Mouse (Mus musculus) gastrocnemius, postnatal 4 days (tissue): ENCODE measurements around the gene Calhm1. TPM values are rescaled to one million over a fixed set of nuclear protein-coding genes. Genes with fewer than 3 reads are reported as not detected.
A peak's percentile ranks its signal among the peaks of the same experiment; 100 is the strongest.

Experiments
- DNase-seq, 2 experiments: peaks; one replicate each; pipeline ENCODE4 v3.0.0; 2021 to 2022; ENCODE audit warnings: low spot score in 2 of 2, mixed read lengths in 2 of 2
- long read RNA-seq, 2 experiments: library from polyadenylated mRNA; stranded (forward); transcript quantifications; one replicate each; pipeline ENCODE4 v2.0.0; 2021
- total RNA-seq, 2 experiments: library from RNA; stranded (reverse); gene quantifications; 2 replicates each; pipeline ENCODE4 v1.2.3; 2021

Calhm1 gene
- total RNA-seq: not detected
- long read RNA-seq, experiment 1: 0 reads
- long read RNA-seq, experiment 2: 0 reads

DNA sequence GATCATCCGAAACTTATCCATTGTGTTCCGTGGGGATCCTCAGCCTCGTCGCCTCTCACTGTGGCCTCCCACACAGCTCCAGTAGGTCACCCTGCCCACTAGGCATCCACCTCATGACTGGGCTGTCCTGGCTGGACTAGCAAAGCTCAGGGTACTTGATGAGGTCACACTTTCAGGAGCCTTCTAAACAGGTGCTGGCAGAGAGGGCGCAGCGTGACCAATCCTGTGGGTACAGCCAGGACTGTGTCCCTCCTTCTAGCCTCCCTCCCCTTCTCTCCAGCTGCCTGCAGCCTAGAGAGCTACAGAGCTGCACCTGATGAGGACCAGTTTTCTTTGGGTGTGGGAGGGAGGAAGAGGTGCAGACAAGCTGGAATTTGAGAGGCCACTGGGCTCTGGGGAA lies at the start of gene Calhm1:
Gene Calhm1 (minus strand): TSS at position 101 of the 400 bp plus-strand sequence.
- no peak for DNase-seq

DNA sequence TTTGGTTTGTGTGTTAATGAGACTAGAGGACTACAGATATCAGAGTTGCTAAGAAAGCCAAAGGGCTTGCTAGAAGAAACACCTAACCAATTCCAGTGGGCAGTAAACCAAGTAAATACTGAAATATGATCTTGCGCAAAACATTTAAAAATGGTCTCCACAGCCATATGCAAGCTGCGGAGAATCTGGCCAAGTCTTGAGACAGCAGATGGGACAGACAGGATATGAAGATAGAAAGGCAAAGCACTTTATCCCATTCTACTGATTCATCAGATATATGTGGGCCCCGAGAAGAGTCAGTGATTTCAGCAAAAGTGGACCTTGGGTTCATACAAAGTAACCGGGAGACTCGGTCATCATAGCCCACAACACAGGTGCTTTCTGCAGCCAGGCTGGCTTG lies 48.1 kb upstream of the Calhm1 start:
- no peak for DNase-seq

DNA sequence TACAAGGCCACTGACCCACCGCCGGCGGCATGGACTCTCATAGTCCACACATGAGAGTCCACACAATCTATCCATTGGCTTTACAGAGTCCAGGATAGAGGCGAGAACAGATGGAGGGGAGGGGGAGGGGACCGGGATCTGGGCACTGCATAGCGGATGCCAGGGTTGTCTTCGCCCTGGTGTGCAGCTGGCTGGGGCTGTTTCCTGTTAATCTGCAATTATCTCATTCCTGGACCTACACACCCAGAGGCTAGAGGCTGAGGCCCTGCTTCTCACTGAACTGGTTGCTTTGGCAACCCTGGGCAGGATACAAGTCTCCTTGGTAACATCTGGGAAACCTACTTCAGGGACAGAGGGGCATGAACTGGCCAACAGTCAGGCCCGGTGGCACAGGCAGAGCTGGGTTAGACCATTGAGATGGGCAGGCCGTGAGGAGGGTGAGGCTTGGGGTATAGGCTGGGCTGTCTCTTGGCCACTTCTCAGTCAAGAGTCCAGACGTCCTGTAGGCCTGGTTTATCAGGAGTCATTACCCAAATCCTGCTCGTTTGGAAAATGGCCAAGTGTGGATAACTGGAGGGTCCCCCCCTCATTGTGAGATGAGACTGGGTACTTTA lies 44.6 kb upstream of the Calhm1 start:
- DNase-seq: no peak

DNA sequence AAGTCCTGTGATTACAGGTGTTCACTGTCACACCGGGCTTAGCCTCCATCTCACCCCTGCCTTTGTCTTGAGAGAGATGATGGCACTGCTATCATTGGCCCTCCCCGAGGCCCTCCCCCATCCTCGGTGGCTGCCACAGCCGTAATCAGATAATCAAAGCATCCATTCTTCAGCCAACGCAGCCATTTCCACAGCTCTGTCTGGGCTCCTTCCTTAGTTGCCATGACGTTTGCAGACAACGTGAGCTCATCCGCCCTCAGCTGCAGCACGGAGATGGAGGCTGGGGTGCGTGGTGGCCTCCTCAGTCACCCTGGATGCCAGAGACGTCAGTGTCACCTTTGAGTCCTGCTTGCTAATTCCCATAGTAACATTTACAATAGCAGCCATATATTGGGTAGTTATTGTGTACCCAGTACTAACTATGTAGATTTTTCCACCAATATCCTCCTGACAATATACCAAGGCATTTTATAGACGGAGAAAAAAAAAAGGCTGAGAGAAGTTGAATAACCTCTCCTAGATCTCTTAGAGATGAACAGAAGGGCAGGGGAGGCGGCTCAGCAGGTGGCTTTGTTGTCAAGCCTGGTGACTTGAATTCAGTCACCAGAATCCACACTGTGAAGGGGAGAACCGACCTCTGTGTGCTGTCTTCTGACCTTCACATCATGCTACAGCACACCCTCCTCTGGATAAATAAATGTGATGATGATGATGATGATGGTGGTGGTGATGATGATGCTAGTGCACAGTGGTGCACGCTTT lies 42.6 kb upstream of the Calhm1 start:
- DNase-seq: no peak

DNA sequence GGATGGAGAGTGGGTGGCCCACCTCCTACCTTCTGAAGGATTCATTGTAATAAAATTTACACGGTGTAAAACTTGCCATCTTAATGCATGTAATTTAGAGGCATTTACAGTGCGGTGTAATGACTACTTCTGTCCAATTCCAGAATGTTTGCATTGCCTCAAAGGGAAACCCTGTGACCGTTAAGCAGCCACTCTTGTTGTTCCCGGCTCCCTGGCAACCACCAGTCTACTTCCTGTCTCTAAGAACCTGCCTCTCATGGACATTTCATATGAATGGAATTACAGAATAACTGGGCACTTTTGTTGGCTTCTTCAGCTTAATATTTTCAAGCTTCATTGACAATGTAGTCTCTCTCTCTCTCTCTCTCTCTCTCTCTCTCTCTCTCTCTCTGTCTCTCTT lies 40.7 kb upstream of the Calhm1 start:
- no peak for DNase-seq

DNA sequence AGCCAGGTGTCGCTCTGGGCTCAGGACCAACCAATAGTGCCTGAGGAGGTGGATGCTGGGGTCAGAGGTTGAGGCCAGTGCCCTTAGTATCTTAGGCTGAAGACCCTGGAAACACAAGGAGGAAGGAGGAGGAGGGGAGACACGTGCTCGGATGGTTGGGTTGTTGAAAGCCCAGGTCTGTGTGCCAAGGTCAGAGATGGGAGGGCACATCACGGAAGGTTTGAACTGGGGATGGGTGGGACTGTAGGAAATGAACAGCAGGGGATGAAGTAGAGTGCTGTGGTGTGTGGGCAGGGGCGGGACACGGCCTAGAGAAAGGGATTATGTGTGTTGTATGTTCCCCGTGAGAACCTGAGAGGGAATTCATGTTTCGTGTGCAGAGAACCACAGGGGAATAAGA lies 40.2 kb upstream of the Calhm1 start:
- DNase-seq: no peak

DNA sequence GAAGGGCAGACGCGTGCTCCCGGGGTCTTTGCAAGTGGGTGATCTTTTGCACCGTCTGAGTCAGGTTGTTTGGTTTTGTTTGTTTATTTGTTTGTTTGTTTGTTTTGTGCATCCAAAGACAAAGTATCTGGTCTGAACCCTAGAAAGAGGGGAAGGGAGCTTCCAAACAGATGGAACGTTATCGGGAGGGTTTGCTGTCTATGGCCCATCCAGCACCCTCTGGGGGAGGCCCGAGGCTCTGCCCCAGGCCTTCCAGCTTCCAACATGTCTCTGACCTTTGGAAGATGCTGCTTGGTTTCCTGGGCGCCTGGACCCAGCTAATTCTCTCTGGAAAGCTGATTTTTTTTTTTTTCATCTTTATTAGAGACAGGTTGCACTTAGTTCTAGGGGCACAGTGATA lies 36.0 kb upstream of the Calhm1 start:
- no peak for DNase-seq

DNA sequence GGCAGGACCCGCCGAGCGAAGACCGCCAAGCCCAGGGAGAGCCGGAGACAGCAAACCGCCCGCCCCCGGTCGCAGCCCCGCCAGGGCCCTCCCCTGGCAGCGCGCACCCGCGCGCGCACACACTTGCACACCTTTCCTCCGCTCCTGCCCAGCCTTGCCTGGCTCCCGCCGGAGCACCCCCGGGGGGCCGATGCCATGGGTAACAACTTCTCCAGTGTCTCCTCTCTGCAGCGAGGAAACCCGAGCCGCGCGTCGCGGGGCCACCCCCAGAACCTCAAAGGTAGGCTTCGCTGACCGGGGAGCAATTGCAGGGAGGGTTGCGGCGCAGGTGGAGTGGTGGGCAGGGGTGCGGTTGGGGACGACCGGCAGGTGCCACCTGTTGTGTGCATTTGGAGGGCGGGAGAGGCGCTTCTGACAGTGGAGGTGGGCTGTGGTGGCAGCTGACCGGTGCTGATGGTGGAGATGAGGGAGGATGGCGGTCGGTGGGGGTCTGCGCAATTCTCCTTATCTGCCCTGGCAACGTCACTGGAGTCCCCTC lies 35.3 kb upstream of the Calhm1 start:
- peak in 1 of 2 experiments; percentile 35 for DNase-seq

DNA sequence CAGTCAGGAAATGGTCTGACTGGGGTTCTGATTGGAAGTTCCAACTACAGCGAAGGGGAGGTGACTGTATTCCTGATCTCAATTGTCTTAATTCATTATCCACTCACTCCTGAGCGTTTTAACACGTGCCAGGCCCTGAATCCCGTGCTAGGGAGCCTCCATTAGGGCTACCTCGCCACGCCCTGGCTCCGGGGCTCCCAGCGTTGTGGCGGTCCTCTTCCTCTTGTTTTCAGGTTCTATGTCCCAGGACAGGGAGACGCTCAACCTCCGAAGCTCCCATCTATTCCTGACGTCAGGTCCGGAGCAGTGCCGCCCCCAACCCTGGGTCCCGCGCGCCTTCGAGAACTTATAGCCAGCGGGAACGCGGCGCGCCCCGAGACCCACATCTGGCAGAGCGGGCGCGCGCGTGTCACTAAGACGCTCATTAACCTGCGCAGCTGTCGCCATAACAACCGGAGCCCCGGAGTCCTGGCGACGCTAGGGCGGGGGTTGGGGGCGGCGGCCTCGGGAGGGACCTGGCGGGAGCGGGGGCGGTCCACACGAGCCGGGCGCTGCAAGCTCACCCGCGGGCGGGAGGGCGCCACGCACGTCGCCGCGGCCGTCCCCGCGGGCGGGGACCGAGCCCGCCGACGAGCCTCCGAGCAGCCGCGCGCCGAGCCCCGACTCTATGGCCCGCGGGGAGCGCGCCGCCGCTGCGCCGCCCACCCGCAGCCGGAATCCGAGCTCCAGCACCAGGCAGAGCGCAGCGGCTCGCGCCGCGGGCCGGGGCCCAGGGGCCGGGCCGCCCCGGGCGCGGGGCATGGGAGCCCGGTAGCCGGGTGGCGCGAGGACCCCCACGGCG lies 34.6 kb upstream of the Calhm1 start, which contains the start of gene Neurl1a:
Gene Neurl1a (plus strand): TSS at position 390 of the 841 bp plus-strand sequence.
- peak in 1 of 2 experiments; percentile 52 for DNase-seq

DNA sequence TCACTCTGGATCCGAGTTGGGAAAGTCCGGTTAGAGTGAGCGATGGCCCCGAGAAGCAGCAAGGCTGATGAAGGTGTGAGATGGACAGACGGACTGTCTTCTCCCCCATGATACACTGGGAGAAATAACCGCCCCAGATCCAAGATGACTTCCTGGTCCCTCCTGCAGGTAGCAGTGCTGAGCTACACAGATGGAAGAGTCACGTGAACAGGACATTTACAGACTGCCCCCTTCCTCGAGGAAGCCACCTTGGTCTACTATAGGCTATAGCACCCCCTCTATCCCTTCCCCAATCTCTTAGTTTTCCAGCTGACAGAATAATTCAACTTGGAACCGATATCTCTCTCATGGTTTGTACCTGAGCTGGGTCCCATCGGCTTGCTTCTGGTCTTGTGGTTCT lies 33.9 kb upstream of the Calhm1 start:
- DNase-seq: no peak

DNA sequence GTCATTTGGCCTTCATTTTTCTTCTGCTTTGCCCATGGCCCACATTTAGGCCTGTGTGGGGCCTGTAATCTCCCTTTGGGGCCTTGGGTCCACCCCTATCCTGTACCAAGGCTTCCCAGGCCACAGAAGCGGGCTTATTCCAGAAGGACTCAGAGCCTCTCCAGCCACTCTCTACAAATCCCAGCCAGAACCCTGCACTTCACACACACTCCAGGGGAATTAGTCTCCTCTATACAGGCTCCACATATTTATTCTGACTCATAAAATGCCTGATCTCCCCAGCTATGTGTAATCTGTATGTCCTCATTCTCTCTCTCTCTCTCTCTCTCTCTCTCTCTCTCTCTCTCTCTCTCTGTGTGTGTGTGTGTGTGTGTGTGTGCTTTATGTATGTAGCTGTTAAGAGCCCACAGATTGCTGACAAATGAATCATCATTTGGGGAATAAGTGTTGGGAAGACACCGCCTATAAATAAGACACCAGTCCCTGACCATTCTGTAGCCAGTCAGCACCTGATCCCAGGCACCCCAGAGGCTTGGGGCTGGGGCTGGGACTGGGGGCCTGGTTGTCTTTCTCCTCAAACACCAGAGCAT lies 33.0 kb upstream of the Calhm1 start:
- no peak for DNase-seq

DNA sequence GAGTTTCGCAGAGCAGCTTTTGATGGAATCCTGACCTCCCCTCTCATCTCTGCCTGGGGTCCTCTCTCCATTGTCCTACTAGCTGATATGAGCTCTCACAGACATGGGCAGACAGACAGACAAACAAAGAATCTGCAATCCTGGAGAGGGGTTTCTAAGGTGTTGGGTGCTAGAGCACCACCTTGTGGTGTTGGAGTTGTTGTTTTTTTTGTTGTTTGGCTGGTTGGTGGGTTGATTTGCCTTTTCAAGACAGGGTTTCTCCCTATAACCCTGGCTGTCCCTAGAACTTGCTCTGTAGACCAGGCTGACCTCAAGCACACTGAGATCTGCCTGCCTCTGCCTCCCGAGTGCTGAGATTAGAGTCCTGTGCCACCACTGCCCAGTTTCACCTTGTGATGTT lies 31.4 kb upstream of the Calhm1 start:
- no peak for DNase-seq

DNA sequence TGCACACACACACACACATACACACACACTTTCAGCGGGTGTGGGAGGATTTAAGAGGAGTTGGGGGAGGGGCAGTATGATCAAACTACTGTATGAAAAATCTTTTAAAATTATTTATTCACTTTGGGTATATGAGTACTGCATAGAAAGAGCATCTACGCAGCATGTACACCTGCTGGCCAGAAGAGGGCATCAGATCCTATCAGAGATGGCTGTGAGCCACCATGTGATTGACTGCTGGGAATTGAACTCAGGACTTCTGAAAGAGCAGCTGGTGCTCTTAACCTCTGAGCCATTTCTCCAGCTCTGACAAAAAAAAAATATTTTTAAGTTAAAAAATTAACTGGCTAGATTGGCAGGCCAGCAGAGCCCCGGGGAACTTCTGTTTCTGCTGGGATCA lies 30.5 kb upstream of the Calhm1 start:
- no peak for DNase-seq

DNA sequence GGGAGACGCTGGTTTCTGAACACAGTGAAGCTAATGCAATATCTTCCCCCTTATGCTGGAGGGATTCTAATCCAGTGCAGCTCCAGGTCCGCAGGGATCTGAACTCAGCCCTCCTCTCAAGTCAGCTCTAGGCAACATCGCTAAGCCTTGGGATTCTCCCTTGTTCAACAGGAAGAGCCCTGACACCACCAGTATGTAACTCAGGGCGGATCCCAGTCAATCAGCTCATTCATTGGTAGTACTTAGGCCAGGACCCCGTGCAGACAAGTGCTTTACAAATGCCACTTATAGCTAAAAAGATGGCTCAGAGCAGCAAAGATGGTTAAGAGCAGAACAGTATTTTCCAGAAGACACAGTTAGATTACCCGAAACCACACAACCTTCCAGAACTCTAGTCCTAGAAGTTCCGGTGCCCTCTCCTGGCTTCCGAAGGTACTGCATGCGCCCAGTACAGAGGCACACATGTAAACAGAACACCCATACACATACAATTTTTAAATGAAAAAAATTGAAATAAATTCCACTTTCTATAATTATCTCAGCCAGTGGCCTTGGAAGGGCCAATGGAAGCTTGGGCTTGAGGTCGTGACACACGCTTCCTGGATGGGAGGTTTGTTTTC lies 24.8 kb upstream of the Calhm1 start:
- peak; percentile 62 to 87 for DNase-seq

DNA sequence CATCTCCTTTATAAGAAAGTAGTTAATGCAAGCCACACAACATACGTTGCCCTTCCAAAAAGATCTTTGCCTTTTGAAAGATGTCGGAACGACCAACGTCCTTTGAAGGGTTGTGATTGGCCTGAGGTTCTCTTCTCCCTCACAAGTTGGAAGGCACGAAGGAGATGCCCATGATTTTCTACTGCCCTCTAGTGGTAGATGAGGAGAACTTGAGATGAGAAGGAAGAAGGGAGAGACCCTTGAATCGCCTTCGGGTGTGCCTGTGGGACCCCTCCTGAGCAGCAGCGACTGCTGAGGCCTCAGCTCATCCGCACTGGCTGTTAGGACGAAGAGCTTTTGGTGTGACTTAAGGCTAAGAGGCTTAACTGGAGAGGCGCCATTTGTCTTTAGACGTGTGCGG lies 24.2 kb upstream of the Calhm1 start:
- no peak for DNase-seq

DNA sequence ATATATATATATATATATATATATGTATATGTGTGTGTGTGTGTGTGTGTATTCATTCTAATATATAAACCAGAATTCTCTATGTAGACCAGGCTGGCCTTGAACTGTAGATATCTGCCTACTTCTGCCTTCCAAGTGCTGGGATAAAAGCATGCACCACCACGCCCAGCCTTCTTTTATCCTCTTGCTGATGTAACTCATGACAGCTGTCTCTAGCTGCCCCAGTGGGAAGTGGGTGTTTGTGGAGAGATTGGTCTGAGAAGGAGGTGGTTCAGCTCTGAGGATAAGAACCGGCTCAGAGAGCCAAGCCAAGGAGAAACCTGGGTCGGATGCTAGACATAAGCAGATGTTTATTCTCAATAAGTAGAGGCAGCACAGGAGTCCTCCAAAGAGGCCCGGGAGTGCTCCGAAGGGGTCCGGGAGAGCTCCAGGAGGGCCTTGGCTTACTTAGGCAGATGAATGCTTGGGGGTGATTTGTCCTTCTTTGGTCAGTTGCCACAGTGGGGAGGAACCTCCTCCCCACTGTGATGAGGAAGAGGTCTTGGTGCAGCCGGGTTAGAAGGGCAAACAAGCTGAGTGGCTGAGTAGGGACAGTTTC lies 23.7 kb upstream of the Calhm1 start:
- DNase-seq: no peak

DNA sequence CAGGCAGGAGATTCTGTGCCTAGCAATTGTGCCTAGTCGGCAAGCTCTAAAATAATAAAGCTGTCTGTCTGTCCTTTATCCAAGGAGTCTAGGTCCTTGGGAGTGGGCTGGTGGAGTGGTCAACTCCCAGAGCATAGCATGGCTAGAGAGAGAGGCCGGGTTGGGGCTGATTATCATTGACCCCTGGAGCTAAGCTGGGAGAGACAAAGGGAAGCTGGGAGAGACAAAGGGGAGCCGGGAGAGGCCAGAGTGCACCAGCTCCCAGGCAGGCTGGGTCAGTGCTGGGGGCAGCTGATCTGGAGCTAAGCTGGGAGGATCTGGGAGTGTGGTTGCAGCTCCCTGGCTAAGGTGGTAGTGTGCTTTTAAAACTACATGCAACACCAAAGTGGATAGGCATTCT lies 22.7 kb upstream of the Calhm1 start:
- DNase-seq: no peak

DNA sequence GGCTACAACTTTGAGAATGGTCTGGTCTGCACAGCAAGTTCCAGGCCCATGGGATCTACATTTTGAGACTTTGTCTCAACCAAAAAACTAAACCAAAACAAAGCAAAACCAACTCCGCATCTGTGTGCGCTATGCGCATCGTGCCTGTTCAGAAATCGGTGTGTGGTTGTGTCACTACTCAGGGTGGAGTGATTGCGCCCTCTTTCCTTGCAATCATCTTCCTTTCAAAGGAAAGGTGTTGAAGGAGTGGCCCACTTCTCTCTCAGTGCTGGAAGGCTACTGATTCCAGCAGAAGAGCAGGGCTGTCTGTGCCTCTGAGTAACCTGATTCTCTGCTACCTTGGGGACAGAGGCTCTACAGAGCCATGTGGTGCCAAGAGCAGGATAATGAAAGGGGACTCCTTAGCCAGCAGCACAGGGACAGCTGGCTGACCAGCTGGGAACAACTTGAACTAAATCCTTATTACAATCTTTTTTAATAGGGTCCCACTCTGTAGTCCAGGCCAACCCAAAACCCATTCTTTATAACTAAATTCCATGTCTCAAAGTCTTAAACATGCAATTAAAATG lies 19.2 kb upstream of the Calhm1 start:
- DNase-seq: no peak

DNA sequence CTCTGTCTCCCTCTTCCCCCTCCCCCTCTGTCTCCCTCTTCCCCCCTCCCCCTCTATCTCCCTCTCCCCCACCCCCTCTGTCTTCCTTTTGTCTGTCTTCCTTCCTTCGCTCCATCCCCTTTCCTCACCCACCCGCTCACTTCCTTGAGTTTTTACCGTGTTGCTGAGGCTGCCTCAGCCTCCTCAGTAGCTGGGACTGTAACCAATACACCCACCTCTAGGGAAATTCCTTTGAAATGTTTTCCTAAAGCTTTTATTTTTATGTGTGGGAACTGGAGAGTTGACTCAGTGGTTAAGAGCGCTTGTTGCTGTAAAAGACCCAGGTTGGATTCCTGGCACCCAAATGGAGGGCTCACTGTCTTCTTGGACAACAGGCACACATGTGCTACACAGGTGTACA lies 17.6 kb upstream of the Calhm1 start:
- no peak for DNase-seq

DNA sequence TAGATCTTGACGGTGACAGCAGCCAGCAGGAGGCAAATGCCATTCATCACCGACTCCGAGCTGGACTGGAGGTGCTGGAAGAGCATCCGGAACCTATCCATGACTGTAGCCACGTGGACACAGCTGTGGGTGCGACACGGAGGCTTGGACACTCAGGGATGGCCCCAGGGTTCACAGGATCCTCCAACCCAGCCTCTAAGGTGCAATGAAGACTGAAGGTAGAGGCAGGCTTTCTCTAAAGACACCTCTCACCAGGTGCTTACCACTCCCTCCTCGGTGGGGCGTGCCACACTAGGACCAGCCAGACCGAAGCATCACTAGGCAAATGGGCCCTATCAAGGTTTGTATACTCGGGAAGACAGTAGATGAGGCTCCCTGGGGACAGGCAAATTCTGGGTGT lies 13.6 kb upstream of the Calhm1 start, which contains the start of gene Calhm3:
Gene Calhm3 (minus strand): TSS at position 101 of the 400 bp plus-strand sequence.
- no peak for DNase-seq
